Mouse (Mus musculus) left cerebral cortex, adult 2 months (tissue): ENCODE measurements around the gene Olfr913. TPM values are rescaled to one million over a fixed set of nuclear protein-coding genes. Genes with fewer than 3 reads are reported as not detected.

Experiments
- DNase-seq, 2 experiments: peaks; one replicate each; pipeline ENCODE4 v3.0.0; 2021 to 2022; ENCODE audit warnings: low spot score in 2 of 2, mixed read lengths in 1 of 2; ENCODE audit errors: extremely low spot score in 1 of 2
- H3K27ac ChIP-seq: fragments of 200-600 bp; 2 replicates; pipeline ENCODE4 v1.8.1; 2022
- H3K4me3 ChIP-seq: fragments of 200-600 bp; 2 replicates; pipeline ENCODE4 v1.8.1; 2022
- CTCF ChIP-seq: fragments of 200-600 bp; IDR thresholded peaks from 2 replicates; pipeline ENCODE4 v1.8.1; 2022; ENCODE audit warnings: antibody characterized with exemption, mild to moderate bottlenecking, moderate library complexity
- intact Hi-C: fragments of 180-260 bp; cut with DNase I; formaldehyde crosslinking; loops from one replicate; pipeline ENCODE4 v1.15.1; 2025
- long read RNA-seq, 2 experiments: library from polyadenylated mRNA; stranded (forward); transcript quantifications; one replicate each; pipeline ENCODE4 v2.0.0; 2021; ENCODE audit warnings: borderline mapping rate in 2 of 2
- total RNA-seq, 2 experiments: library from RNA; stranded (reverse); gene quantifications; 2 replicates each; pipeline ENCODE4 v1.2.3; 2021

Gene Olfr913
- not detected for total RNA-seq
- long read RNA-seq, experiment 1: 0 reads
- long read RNA-seq, experiment 2: 0 reads

DNA sequence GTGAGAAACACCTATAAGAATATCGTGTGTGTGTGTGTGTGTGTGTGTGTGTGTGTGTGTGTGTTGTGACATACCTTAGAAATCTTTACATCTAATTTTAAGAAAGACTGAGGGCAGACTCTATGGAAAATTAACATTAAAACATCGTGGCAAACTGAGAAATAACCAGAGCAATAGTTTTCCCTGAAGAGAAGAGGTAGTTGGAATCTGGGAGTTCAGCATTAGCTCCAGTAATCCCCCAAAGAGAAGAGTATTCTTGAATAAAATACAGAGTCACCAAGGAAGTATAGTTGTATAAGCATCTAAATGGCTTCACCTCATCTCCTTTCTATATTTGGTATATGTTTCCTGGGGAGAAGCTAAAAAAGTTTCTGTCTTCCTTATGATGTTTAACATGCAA lies at the start of gene Olfr913:
Gene Olfr913 (plus strand): TSS at position 301 of the 400 bp plus-strand sequence.
- H3K27ac ChIP-seq: no peak within 1 kb of the TSS
- no peak for DNase-seq
- no peak within 1 kb of the TSS for H3K4me3 ChIP-seq
- intact Hi-C loops: no loop called here
- TF ChIP-seq CTCF: no peak

DNA sequence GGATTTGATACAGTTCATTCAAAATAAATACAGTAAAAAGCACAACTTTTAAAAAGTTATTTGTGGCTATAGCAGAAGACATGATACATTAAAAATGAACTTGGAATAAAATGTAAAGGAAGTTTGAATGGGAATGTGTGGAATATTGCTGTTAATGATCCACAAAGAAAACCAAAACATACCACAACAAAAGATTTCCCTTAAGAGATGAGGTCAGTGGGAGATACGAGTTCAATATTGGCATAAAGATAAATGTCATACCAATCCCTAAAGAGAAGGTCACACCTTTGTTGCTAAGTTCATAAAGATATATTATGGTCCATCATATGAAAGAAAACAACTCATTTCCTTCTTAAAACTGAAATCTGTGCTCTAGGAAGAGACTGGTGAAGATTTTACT lies 12.7 kb upstream of the Olfr913 start, which contains the start of gene Olfr912:
Gene Olfr912 (plus strand): TSS at position 301 of the 400 bp plus-strand sequence.
- DNase-seq: no peak
- intact Hi-C loops: no loop called here
- H3K27ac ChIP-seq: no peak within 1 kb of the TSS
- no peak for TF ChIP-seq CTCF
- H3K4me3 ChIP-seq: no peak within 1 kb of the TSS

DNA sequence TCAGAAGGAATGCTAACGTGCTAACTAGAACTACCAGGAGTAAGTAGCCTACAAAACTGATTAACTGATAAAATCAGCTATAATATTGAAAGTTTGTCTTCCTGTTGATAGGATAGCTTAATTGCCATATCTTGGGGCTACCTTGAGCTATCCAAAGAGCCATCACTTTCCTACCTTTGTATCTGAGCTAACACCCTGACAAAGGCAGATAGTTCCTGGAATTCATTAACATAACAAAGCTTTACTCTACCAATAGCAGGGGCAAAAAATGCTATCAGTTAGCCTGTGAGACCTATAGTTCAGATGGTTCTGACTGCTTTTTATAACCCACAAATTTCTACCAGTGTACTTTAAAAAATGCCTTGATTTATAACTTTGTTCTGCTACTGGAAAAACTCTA lies 1.5 kb upstream of the Olfr913 start:
- Histone ChIP-seq H3K4me3 (no peak overlapping the region), H3K27ac (no peak overlapping the region)
- no peak for DNase-seq
- intact Hi-C loops: no loop called here
- TF ChIP-seq CTCF: no peak

GRCm38 (mm10) chr9:38604802-38605201 lies 12.2 kb downstream of the Olfr913 start, which contains the start of gene Olfr914:
Gene Olfr914 (plus strand): TSS chr9:38605102.
- intact Hi-C loops: no loop called here
- DNase-seq: no peak
- TF ChIP-seq CTCF: no peak
- no peak within 1 kb of the TSS for H3K27ac ChIP-seq
- H3K4me3 ChIP-seq: no peak within 1 kb of the TSS

- TF ChIP-seq CTCF: no peak
Measured at GRCm38 (mm10) chr9:38632406-38632805, 39.8 kb downstream of the Olfr913 start.

More at GRCm38 (mm10) chr9:38632406-38632805, 39.8 kb downstream of the Olfr913 start:
- DNase-seq: no peak
- H3K4me3 ChIP-seq: no peak overlapping the region
- H3K27ac ChIP-seq: no peak overlapping the region
- intact Hi-C loops: no loop called here

Other genes starting within 250 kb of the Olfr913 start
- not detected for gene Olfr898, start 244.3 kb upstream of the Olfr913 start, total RNA-seq
- gene Olfr250, start 225.9 kb upstream of the Olfr913 start, total RNA-seq: not detected
- gene Olfr251, start 215.7 kb upstream of the Olfr913 start, total RNA-seq: not detected
- gene Olfr147, start 191.1 kb upstream of the Olfr913 start, total RNA-seq: not detected
- not detected for gene Olfr901, start 163.3 kb upstream of the Olfr913 start, total RNA-seq
- not detected for gene Olfr902, start 145.1 kb upstream of the Olfr913 start, total RNA-seq
- not detected for gene Olfr904, start 129.6 kb upstream of the Olfr913 start, total RNA-seq
- gene Olfr905, start 121.7 kb upstream of the Olfr913 start, total RNA-seq: not detected
- gene Olfr906, start 105.7 kb upstream of the Olfr913 start, total RNA-seq: not detected
- gene Olfr907, start 97.0 kb upstream of the Olfr913 start, total RNA-seq: not detected
- gene Olfr911-ps1, start 71.2 kb upstream of the Olfr913 start, total RNA-seq: not detected
- not detected for gene Olfr910, start 54.9 kb upstream of the Olfr913 start, total RNA-seq
- not detected for gene Olfr912, start 12.6 kb upstream of the Olfr913 start, total RNA-seq
- not detected for gene Olfr914, start 12.3 kb downstream of the Olfr913 start, total RNA-seq
- not detected for gene Olfr916, start 67.1 kb downstream of the Olfr913 start, total RNA-seq
- gene Olfr917, start 73.1 kb downstream of the Olfr913 start, total RNA-seq: not detected
- not detected for gene Olfr918, start 81.8 kb downstream of the Olfr913 start, total RNA-seq
- not detected for gene Olfr919, start 110.9 kb downstream of the Olfr913 start, total RNA-seq
- gene Vwa5a, start 125.5 kb downstream of the Olfr913 start, total RNA-seq: 1 to 10 TPM; 7.6 to 9.1 TPM
- not detected for gene Olfr920, start 159.5 kb downstream of the Olfr913 start, total RNA-seq
- not detected for gene Olfr921, start 180.3 kb downstream of the Olfr913 start, total RNA-seq
- not detected for gene Olfr922, start 221.9 kb downstream of the Olfr913 start, total RNA-seq
- gene Olfr923, start 233.8 kb downstream of the Olfr913 start, total RNA-seq: not detected